Mouse (Mus musculus) urinary bladder, postnatal 14 days (tissue): ENCODE data around the gene Med20.
"Not testable (repeated sequence)": the region's sequence is repeated elsewhere in the genome, so short reads cannot be mapped to it uniquely, and the experiment has no call there.

Source experiments
- DNase-seq: peaks from one replicate; pipeline ENCODE4 v3.0.0; 2021; ENCODE audit warnings: low spot score

Gene Med20

GRCm38 (mm10) chr17:47596839-47597164 lies 14.6 kb upstream of the Med20 start:
- DNase-seq = no peak

- no peak for DNase-seq
These were observed 14.1 kb upstream of the Med20 start for GRCm38 (mm10) chr17:47597261-47597660.

- DNase-seq = no peak
These were observed 13.4 kb upstream of the Med20 start for GRCm38 (mm10) chr17:47597838-47598579.

GRCm38 (mm10) chr17:47598580-47599304 lies 12.6 kb upstream of the Med20 start:
- not testable (repeated sequence) for DNase-seq

- DNase-seq = no peak
These were observed 11.7 kb upstream of the Med20 start for GRCm38 (mm10) chr17:47599511-47600297.

GRCm38 (mm10) chr17:47600601-47601388 lies 10.6 kb upstream of the Med20 start:
- DNase-seq = no peak

GRCm38 (mm10) chr17:47601389-47601755 lies 10.0 kb upstream of the Med20 start:
- no peak for DNase-seq

GRCm38 (mm10) chr17:47602289-47602688 lies 9.1 kb upstream of the Med20 start:
- DNase-seq = no peak

- DNase-seq = no peak
These were observed 5.2 kb upstream of the Med20 start for GRCm38 (mm10) chr17:47606220-47606619.

- no peak for DNase-seq
These were observed 2.2 kb upstream of the Med20 start for GRCm38 (mm10) chr17:47609182-47609581.

- DNase-seq = no peak
These were observed 240 bp downstream of the Med20 start for GRCm38 (mm10) chr17:47611661-47611982.

- DNase-seq = peak; percentile 56
These were observed 2.6 kb downstream of the Med20 start for GRCm38 (mm10) chr17:47614018-47614417.

GRCm38 (mm10) chr17:47616119-47616518 lies 4.7 kb downstream of the Med20 start:
- no peak for DNase-seq

GRCm38 (mm10) chr17:47616652-47617051 lies 5.3 kb downstream of the Med20 start:
- DNase-seq = no peak

- no peak for DNase-seq
These were observed 6.4 kb downstream of the Med20 start for GRCm38 (mm10) chr17:47617605-47618307.

GRCm38 (mm10) chr17:47618556-47619311 lies 7.4 kb downstream of the Med20 start:
- DNase-seq = no peak

GRCm38 (mm10) chr17:47622912-47623554 lies 11.7 kb downstream of the Med20 start:
- no peak for DNase-seq

GRCm38 (mm10) chr17:47624572-47624971 lies 13.2 kb downstream of the Med20 start:
- not testable (repeated sequence) for DNase-seq

- DNase-seq = no peak
These were observed 13.7 kb downstream of the Med20 start for GRCm38 (mm10) chr17:47625088-47625487.

- DNase-seq = no peak
These were observed 14.6 kb downstream of the Med20 start for GRCm38 (mm10) chr17:47626031-47626430.
